Mouse (Mus musculus): ENCODE measurements around the gene Hspe1.

DNA sequence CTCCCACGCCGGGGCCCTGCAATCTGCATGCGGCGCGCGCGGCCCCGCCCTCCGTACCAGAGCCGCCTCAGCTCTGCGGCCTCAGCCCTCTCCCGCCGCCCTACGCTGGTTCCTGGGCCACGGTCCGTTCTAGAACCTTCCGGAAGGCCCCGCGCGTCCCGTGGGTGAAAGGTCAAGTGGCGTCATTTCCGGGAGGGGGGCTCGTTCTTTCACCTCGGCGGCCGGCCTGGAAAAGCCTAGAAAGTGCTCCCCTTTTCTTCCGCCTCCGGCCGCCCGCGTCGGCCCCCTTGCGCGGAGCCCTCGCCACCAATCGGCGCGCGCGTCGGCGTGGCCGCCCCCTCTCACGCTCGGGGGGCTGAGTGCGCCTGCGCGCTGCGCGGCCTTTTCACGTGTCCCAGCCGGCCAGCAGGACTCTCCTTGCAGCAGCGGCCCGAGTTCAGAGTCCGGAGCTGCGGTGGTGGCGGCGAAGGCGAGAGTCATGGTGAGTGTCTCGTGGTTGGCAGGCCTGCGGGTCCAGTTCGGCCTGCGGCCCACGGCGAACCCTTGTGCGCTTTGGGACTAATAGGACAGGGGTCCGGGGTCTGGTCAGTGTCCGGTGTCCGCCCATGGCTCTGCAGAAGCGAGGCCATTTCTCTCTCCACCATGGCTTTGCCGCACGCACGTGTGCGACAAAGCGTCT is at the start of gene Hspe1, which contains the start of gene Hspd1:
- no peak for TF ChIP-seq CTCF (IDR thresholded peaks at IDR 0.05; ENCODE audit: control insufficient read depth, insufficient read depth, insufficient read length)
- no peak for TF ChIP-seq FOSL1 (IDR thresholded peaks at IDR 0.05; ENCODE audit: insufficient read depth, low read length, poor library complexity, severe bottlenecking)
- no peak for TF ChIP-seq MYOD1 (IDR thresholded peaks at IDR 0.05; ENCODE audit: control insufficient read depth, insufficient read length, low read depth)
- TF ChIP-seq USF1 (IDR thresholded peaks at IDR 0.05; ENCODE audit: low read depth): no peak
- no peak for TF ChIP-seq CEBPB (IDR thresholded peaks at IDR 0.05; ENCODE audit: low read depth)

Measured in C2C12 (cell line).